Mouse (Mus musculus): ENCODE results near the gene Rnf115.

DNA sequence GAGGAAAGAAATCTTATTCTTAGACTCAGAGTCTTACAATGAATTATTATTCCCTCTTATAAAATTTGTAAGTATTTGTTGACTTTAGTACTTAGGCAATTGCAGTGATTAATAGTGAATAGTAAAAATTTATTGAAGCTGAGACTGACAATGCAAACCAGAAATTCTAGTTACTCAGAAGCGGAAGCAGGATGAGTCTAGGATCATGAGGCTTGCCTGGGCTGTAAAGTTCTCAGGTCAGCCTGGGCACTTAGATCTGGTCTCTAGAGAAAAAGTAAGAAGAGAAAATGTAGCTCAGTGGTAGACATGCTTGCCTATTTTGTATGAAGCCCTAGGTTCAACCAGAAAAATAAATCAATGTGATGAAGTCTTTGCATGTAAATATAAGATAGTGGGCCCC is 28.5 kb downstream of the Rnf115 start:
- TF ChIP-seq CTCF (IDR thresholded peaks at IDR 0.05; ENCODE audit: borderline replicate concordance, insufficient read depth, low read depth, low read length) (no peak), POLR2A (IDR thresholded peaks at IDR 0.05; ENCODE audit: borderline replicate concordance, insufficient read depth, low read length) (no peak)
